Mouse (Mus musculus) CH12.LX (cell line): ENCODE results near the gene Nlrp3. TPM values are rescaled to one million over a fixed set of nuclear protein-coding genes. Genes with fewer than 3 reads are reported as not detected.

Experiments
- DNase-seq: peaks from one replicate; pipeline ENCODE4 v3.0.0-alpha.2; 2013; ENCODE audit errors: extremely low read depth
- H3K27ac ChIP-seq: 2 replicates; pipeline ENCODE4 v1.5.1; 2012; ENCODE audit warnings: low read depth, mild to moderate bottlenecking, control low read depth, moderate library complexity; ENCODE audit not compliant: insufficient read depth
- H3K27me3 ChIP-seq: replicated peaks from 2 replicates; pipeline ENCODE3; 2012; ENCODE audit warnings: inconsistent platforms
- H3K36me3 ChIP-seq, 2 experiments: replicated peaks in 1 of 2; 2 replicates each; pipeline versions ENCODE3 to v1.6.1; 2012; ENCODE audit warnings: inconsistent platforms in 1 of 2, low read length in 1 of 2, mild to moderate bottlenecking in 1 of 2, mixed read lengths in 1 of 2, moderate library complexity in 1 of 2; ENCODE audit not compliant: control insufficient read depth in 1 of 2, insufficient read depth in 1 of 2
- H3K4me1 ChIP-seq, 2 experiments: 2 replicates each; pipeline ENCODE4 v1.6.1; 2012; ENCODE audit warnings: inconsistent platforms in 1 of 2, moderate library complexity in 1 of 2; ENCODE audit not compliant: insufficient read depth in 2 of 2, control insufficient read depth in 1 of 2
- H3K4me2 ChIP-seq: 2 replicates; pipeline ENCODE4 v1.6.1; 2012; ENCODE audit warnings: low read depth, mild to moderate bottlenecking, control low read depth; ENCODE audit not compliant: poor library complexity, insufficient read depth, severe bottlenecking
- H3K4me3 ChIP-seq, 3 experiments: fragments of 150-350 bp in 1 of 3; sonication (generic) in 1 of 3; replicated peaks in 1 of 3; 2 replicates each; pipeline versions ENCODE3 to v1.5.1; 2011 to 2012; ENCODE audit warnings: low read depth in 2 of 3, low read length in 2 of 3, mild to moderate bottlenecking in 2 of 3, moderate library complexity in 2 of 3, control low read depth in 1 of 3, improper control_type of control experiment in 1 of 3, inconsistent platforms in 1 of 3, mixed read lengths in 1 of 3; ENCODE audit not compliant: poor library complexity in 1 of 3
- H3K79me2 ChIP-seq: replicated peaks from 2 replicates; pipeline ENCODE4 v1.6.1; 2012; ENCODE audit warnings: mild to moderate bottlenecking, moderate library complexity; ENCODE audit not compliant: control insufficient read depth, poor library complexity, insufficient read depth, severe bottlenecking; ENCODE audit errors: extremely low read depth
- H3K9ac ChIP-seq: 2 replicates; pipeline ENCODE4 v1.6.1; 2012; ENCODE audit warnings: low read depth, mild to moderate bottlenecking, control low read depth, moderate library complexity; ENCODE audit not compliant: insufficient read depth
- H3K9me3 ChIP-seq: replicated peaks from 2 replicates; pipeline ENCODE3; 2012; ENCODE audit warnings: low read length, inconsistent platforms, mixed read lengths
- CHD2 ChIP-seq: IDR thresholded peaks from 2 replicates; pipeline ENCODE4 v1.6.1; 2011; ENCODE audit warnings: low read length, improper control_type of control experiment
- CTCF ChIP-seq, 2 experiments: IDR thresholded peaks in 1 of 2; conservative IDR thresholded peaks in 1 of 2; 2 replicates each; pipeline ENCODE4 v1.5.1; 2011 to 2012; ENCODE audit warnings: low read depth in 2 of 2, low read length in 2 of 2, improper control_type of control experiment in 1 of 2, inconsistent platforms in 1 of 2, mild to moderate bottlenecking in 1 of 2, moderate library complexity in 1 of 2
- E2F4 ChIP-seq: IDR thresholded peaks from 2 replicates; pipeline ENCODE4 v1.6.1; 2011; ENCODE audit warnings: low read depth, low read length, improper control_type of control experiment; ENCODE audit not compliant: insufficient replicate concordance
- EP300 ChIP-seq: IDR thresholded peaks from 2 replicates; pipeline ENCODE4 v1.6.1; 2011; ENCODE audit warnings: low read length, improper control_type of control experiment
- ETS1 ChIP-seq: conservative IDR thresholded peaks from 2 replicates; pipeline ENCODE4 v1.6.1; 2012; ENCODE audit warnings: low read depth, mild to moderate bottlenecking, inconsistent platforms, low read length, improper control_type of control experiment, moderate library complexity
- IRF4 ChIP-seq: IDR thresholded peaks from 2 replicates; pipeline ENCODE4 v1.6.1; 2014; ENCODE audit warnings: low read depth, mild to moderate bottlenecking, inconsistent platforms, low read length, improper control_type of control experiment
- JUND ChIP-seq: conservative IDR thresholded peaks from 2 replicates; pipeline ENCODE4 v1.6.1; 2011; ENCODE audit warnings: low read depth, low read length, improper control_type of control experiment
- MEF2A ChIP-seq: IDR thresholded peaks from 2 replicates; pipeline ENCODE4 v1.6.1; 2014; ENCODE audit warnings: low read depth, mild to moderate bottlenecking, inconsistent platforms, low read length, improper control_type of control experiment, borderline replicate concordance
- MYC ChIP-seq: IDR thresholded peaks from 2 replicates; pipeline ENCODE4 v1.6.1; 2011; ENCODE audit warnings: low read depth, mild to moderate bottlenecking, improper control_type of control experiment, low read length
- NRF1 ChIP-seq: IDR thresholded peaks from 2 replicates; pipeline ENCODE4 v1.6.1; 2014; ENCODE audit warnings: low read depth, mild to moderate bottlenecking, inconsistent platforms, low read length, improper control_type of control experiment, moderate library complexity
- PAX5 ChIP-seq: IDR thresholded peaks from 2 replicates; pipeline ENCODE4 v1.6.1; 2012; ENCODE audit warnings: low read length, inconsistent platforms, mixed read lengths
- RAD21 ChIP-seq: IDR thresholded peaks from 2 replicates; pipeline ENCODE4 v1.6.1; 2011; ENCODE audit warnings: low read depth, mild to moderate bottlenecking, low read length, improper control_type of control experiment, moderate library complexity
- SMC3 ChIP-seq: IDR thresholded peaks from 2 replicates; pipeline ENCODE4 v1.6.1; 2011; ENCODE audit warnings: low read depth, low read length, improper control_type of control experiment
- TBP ChIP-seq: conservative IDR thresholded peaks from 2 replicates; pipeline ENCODE4 v1.6.1; 2011; ENCODE audit warnings: low read depth, low read length, improper control_type of control experiment
- TCF12 ChIP-seq: IDR thresholded peaks from 2 replicates; pipeline ENCODE4 v1.6.1; 2014; ENCODE audit warnings: low read depth, mild to moderate bottlenecking, inconsistent platforms, low read length, improper control_type of control experiment
- UBTF ChIP-seq: IDR thresholded peaks from 2 replicates; pipeline ENCODE4 v1.6.1; 2012; ENCODE audit warnings: low read depth, mild to moderate bottlenecking, inconsistent platforms, low read length, improper control_type of control experiment, moderate library complexity
- USF1 ChIP-seq: IDR thresholded peaks from 2 replicates; pipeline ENCODE4 v1.6.1; 2014; ENCODE audit warnings: low read depth, mild to moderate bottlenecking, inconsistent platforms, low read length, improper control_type of control experiment
- ZC3H11A ChIP-seq: IDR thresholded peaks from 2 replicates; pipeline ENCODE4 v1.6.1; 2012; ENCODE audit warnings: low read depth, mild to moderate bottlenecking, inconsistent platforms, low read length, improper control_type of control experiment
- ZNF384 ChIP-seq: IDR thresholded peaks from 2 replicates; pipeline ENCODE4 v1.6.1; 2012; ENCODE audit warnings: low read depth, low read length, improper control_type of control experiment, inconsistent platforms
- dilution Hi-C: fragments of 300-500 bp; cut with MboI; formaldehyde crosslinking; loops from 2 replicates; pipeline ENCODE4 v1.14.3; 2020; ENCODE audit warnings: low sequenced_read_pairs; ENCODE audit not compliant: extremely low pct_unique_long_range_greater_than_20kb, extremely low pct_ligation_motif_present
- in situ Hi-C: fragments of 300-500 bp; cut with MboI; formaldehyde crosslinking; loops from 3 replicates; pipeline ENCODE4 v1.14.3; 2019; ENCODE audit warnings: low sequenced_read_pairs, low pct_ligation_motif_present, low pct_unique_long_range_greater_than_20kb, mixed read lengths
- polyA plus RNA-seq: library from polyadenylated mRNA; unstranded; fragments of >175 nt; gene quantifications from 2 replicates; pipeline ENCODE4 v1.2.1, GENCODE M21; 2012; ENCODE audit warnings: low read depth; ENCODE audit not compliant: insufficient read length
- total RNA-seq, 2 experiments: library from RNA; depleted of rRNA; stranded (reverse); fragments of 300-350 nt in 1 of 2; fragments of >200 nt in 1 of 2; gene quantifications; 2 replicates each; pipeline ENCODE4 v1.2.3; 2012 to 2014

Nlrp3 gene
- total and polyA plus RNA-seq, 3 experiments = 0.04 TPM; not detected in 2

DNA sequence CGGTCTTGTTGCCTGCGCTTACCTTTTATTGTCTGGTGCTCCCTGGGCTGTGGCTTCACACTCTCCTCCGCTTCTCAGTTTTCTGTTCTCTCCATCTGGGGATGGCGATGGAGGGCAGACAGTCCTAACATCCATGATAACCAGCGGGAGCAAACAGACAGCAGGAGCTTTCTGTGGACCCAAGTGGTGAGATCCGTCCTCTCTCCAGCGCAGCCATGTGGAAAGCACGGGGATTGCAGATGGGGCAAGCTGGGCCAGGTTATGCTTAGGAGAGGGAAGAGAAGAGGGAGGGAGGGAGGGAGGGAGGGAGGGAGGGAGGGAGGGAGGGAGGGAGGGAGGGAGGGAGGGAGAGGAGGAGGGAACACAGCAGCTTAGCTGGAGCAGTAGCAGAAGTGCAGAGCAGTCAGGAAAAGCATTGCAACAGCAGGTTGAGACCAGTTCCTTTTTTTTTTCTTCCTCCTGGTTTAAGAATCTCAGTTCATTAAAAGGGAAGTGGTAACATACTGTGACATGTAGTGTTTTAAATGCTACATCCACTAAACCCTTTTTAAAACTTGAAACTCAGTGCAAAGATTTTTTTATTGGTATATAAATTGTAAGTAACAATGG, 14.8 kb upstream of the Nlrp3 start, which contains the start of gene Zkscan17:
TSS of gene Zkscan17 (minus strand) at position 280 of the 609 bp plus-strand sequence.
- Histone ChIP-seq H3K79me2 (no peaks in the 10 kb centered on the region), H3K4me2 (no peak within 1 kb of the TSS), H3K9me3 (peaks cover 4% of the 10 kb centered on the region), H3K4me3 (no peak within 1 kb of the TSS), H3K27ac (no peak within 1 kb of the TSS), H3K36me3 (no peaks in the 10 kb centered on the region), H3K4me1 (peaks cover 0 to 30% of the 10 kb centered on the region in 2 experiments; a peak in 2 of 4 replicates), H3K27me3 (peaks cover 2% of the 10 kb centered on the region), H3K9ac (no peak within 1 kb of the TSS)
- DNase-seq = peak; percentile 45
- in situ Hi-C loops (loop anchor here (5.0 to 10.0 kb wide), 2 partner anchors 41 to 228 kb away; no protein-coding TSS in a partner anchor), dilution Hi-C loops (no loop called here)
- TF ChIP-seq MEF2A (no peak), JUND (no peak), MYC (no peak), IRF4 (0 out of 2 replicates have a peak, but pooled peaks have one; percentile 33), SMC3 (peak; percentile 15), ETS1 (no peak), PAX5 (no peak), UBTF (no peak), CTCF (conservative IDR thresholded peaks at IDR 0.05 in 1 of 2, IDR thresholded peaks at IDR 0.05 in 1 of 2; ENCODE audit: low read depth in 2 of 2, low read length in 2 of 2) (peak in 1 of 2 experiments; percentile 47; a peak in 2 of 4 replicates), TCF12 (no peak), ZC3H11A (no peak), EP300 (peak; percentile 63), TBP (no peak), RAD21 (no peak), CHD2 (no peak; the same call in 1 of the 2 replicates), ZNF384 (peak; percentile 73)

DNA sequence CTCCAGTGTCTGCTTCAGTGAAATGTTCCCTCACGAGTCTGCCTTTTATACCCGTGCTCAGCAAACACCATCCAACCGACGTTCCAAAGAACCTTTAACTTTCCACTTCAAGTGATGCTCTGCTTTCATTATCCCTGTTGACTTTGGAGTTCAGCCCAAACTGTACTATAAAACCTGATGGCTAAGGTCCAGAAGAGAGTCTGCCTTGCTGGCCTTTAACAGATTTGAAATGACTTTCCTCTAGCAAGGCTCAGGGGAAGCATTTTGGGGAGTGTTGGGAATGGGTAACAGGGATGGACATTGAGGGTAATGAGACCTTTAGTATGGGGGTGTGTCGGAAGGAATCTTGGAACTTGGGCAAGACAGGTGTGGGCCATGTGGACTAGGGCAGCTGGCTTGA, 11.1 kb upstream of the Nlrp3 start:
- Histone ChIP-seq H3K27me3 (no peaks in the 10 kb centered on the region), H3K9me3 (peaks cover 2% of the 10 kb centered on the region), H3K36me3 (no peaks in the 10 kb centered on the region), H3K4me1 (peaks cover 0 to 35% of the 10 kb centered on the region in 2 experiments; a peak in 2 of 4 replicates), H3K9ac (no peak overlapping the region), H3K4me3 (no peak overlapping the region), H3K27ac (no peak overlapping the region), H3K79me2 (no peaks in the 10 kb centered on the region), H3K4me2 (no peak overlapping the region)
- dilution Hi-C loops = no loop called here
- in situ Hi-C loops = no loop called here
- no peak for DNase-seq
- no peak for TF ChIP-seq E2F4
- no peak for TF ChIP-seq USF1
- TF ChIP-seq JUND = no peak
- no peak for TF ChIP-seq NRF1
- no peak for TF ChIP-seq ZNF384
- no peak for TF ChIP-seq TBP
